Mouse (Mus musculus): ENCODE data around the gene Reps2. TPM values are rescaled to one million over a fixed set of nuclear protein-coding genes. Genes with fewer than 3 reads are reported as not detected.

The Reps2 gene
- total and polyA plus RNA-seq, 3 experiments, result 0.06 TPM; not detected in 2

DNA sequence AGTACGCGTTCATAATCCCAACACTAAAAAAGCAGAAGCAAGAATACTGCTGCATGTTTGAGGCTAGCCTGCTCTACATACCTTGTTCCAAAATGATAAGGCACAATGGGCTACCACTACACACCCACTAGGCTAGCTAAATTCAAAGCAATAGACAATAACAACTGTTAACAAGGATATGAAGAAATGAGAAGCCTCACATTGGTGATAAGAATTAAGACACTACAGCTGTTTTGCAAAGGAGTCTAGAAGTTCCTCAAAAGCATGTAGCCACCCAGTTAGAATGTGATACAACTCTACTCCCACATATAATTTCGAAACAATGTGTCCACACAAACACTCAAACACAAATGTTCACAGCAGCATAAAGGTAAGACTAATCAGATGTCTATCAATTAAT lies 24.9 kb downstream of the Reps2 start:
- no peak for DNase-seq (ENCODE audit: extremely low read depth)
- TF ChIP-seq ETS1 (conservative IDR thresholded peaks at IDR 0.05; ENCODE audit: low read depth, low read length), result no peak
- TF ChIP-seq MAZ (IDR thresholded peaks at IDR 0.05; ENCODE audit: low read depth, low read length), result no peak
- TF ChIP-seq NRF1 (IDR thresholded peaks at IDR 0.05; ENCODE audit: low read depth, low read length), result no peak
- no peak for TF ChIP-seq SMC3 (IDR thresholded peaks at IDR 0.05; ENCODE audit: low read depth, low read length)
- TF ChIP-seq RAD21 (IDR thresholded peaks at IDR 0.05; ENCODE audit: low read depth, low read length), result no peak
- TF ChIP-seq IRF4 (IDR thresholded peaks at IDR 0.05; ENCODE audit: low read depth, low read length), result no peak
- no peak for TF ChIP-seq SIN3A (IDR thresholded peaks at IDR 0.05; ENCODE audit: low read length)
- no peak for TF ChIP-seq USF1 (IDR thresholded peaks at IDR 0.05; ENCODE audit: low read depth, low read length)
- TF ChIP-seq CHD1 (IDR thresholded peaks at IDR 0.05; ENCODE audit: low read depth, low read length), result no peak
- no peak for TF ChIP-seq EP300 (IDR thresholded peaks at IDR 0.05; ENCODE audit: low read length)
- no peak for TF ChIP-seq JUN (IDR thresholded peaks at IDR 0.05; ENCODE audit: insufficient read depth, low read depth, low read length)
- TF ChIP-seq POLR2A (IDR thresholded peaks at IDR 0.05; ENCODE audit: low read depth, low read length), result no peak
- no peak for TF ChIP-seq ELF1 (IDR thresholded peaks at IDR 0.05; ENCODE audit: low read depth, low read length)
- H3K79me2 ChIP-seq (replicated peaks; ENCODE audit: control insufficient read depth, extremely low read depth, insufficient read depth, poor library complexity, severe bottlenecking), result no peaks in the 10 kb centered on the region
- no peak overlapping the region for H3K9ac ChIP-seq (ENCODE audit: insufficient read depth, low read depth)
- H3K4me3 ChIP-seq (replicated peaks in 1 of 3; ENCODE audit: low read depth in 2 of 3, low read length in 2 of 3, poor library complexity in 1 of 3), result no peak overlapping the region
- dilution Hi-C loops (cut with MboI; ENCODE audit: extremely low pct_ligation_motif_present, extremely low pct_unique_long_range_greater_than_20kb, low sequenced_read_pairs) (no loop called here), in situ Hi-C loops (cut with MboI; ENCODE audit: low pct_ligation_motif_present, low pct_unique_long_range_greater_than_20kb, low sequenced_read_pairs) (no loop called here)
- no peak overlapping the region for H3K27ac ChIP-seq (ENCODE audit: insufficient read depth, low read depth)
- no peaks in the 10 kb centered on the region for H3K4me1 ChIP-seq (ENCODE audit: control insufficient read depth in 1 of 2, insufficient read depth in 2 of 2)
- no peaks in the 10 kb centered on the region for H3K36me3 ChIP-seq (replicated peaks in 1 of 2; ENCODE audit: control insufficient read depth in 1 of 2, insufficient read depth in 1 of 2, low read length in 1 of 2)
- no peaks in the 10 kb centered on the region for H3K27me3 ChIP-seq (replicated peaks)
- no peaks in the 10 kb centered on the region for H3K9me3 ChIP-seq (replicated peaks; ENCODE audit: low read length)
- no peak overlapping the region for H3K4me2 ChIP-seq (ENCODE audit: insufficient read depth, low read depth, poor library complexity, severe bottlenecking)

DNA sequence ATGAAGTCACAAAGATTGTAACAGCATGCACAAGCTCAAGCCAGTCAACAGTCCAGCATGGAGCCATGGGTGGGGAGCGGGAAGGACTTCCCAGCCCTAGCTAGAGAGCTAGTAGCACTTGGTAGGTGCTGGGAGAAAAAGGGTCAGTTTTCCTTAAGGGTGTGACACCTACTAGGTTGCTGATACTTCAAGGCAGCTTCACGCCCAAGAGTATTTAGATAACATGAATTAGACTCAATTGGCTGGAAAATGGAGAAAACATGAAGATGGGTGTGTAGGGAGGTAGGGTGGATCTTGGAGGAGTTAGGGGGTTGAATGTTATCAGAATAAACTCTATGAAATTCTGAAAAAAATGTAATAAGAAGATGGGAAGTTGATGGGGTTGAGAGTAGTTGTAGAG lies 37.3 kb downstream of the Reps2 start:
- Histone ChIP-seq H3K9me3 (replicated peaks; ENCODE audit: low read length) (no peaks in the 10 kb centered on the region), H3K79me2 (replicated peaks; ENCODE audit: control insufficient read depth, extremely low read depth, insufficient read depth, poor library complexity, severe bottlenecking) (no peaks in the 10 kb centered on the region), H3K4me2 (ENCODE audit: insufficient read depth, low read depth, poor library complexity, severe bottlenecking) (no peak overlapping the region), H3K36me3 (replicated peaks in 1 of 2; ENCODE audit: control insufficient read depth in 1 of 2, insufficient read depth in 1 of 2, low read length in 1 of 2) (no peaks in the 10 kb centered on the region), H3K4me3 (replicated peaks in 1 of 3; ENCODE audit: low read depth in 2 of 3, low read length in 2 of 3, poor library complexity in 1 of 3) (no peak overlapping the region), H3K27me3 (replicated peaks) (no peaks in the 10 kb centered on the region), H3K9ac (ENCODE audit: insufficient read depth, low read depth) (no peak overlapping the region), H3K4me1 (ENCODE audit: control insufficient read depth in 1 of 2, insufficient read depth in 2 of 2) (no peaks in the 10 kb centered on the region), H3K27ac (ENCODE audit: insufficient read depth, low read depth) (no peak overlapping the region)
- DNase-seq (ENCODE audit: extremely low read depth), result no peak
- TF ChIP-seq UBTF (IDR thresholded peaks at IDR 0.05; ENCODE audit: low read depth, low read length) (no peak), USF2 (conservative IDR thresholded peaks at IDR 0.05; ENCODE audit: low read depth, low read length) (no peak), POLR2A (IDR thresholded peaks at IDR 0.05; ENCODE audit: low read depth, low read length) (no peak), CHD2 (IDR thresholded peaks at IDR 0.05; ENCODE audit: low read length) (no peak), RAD21 (IDR thresholded peaks at IDR 0.05; ENCODE audit: low read depth, low read length) (no peak), MYC (IDR thresholded peaks at IDR 0.05; ENCODE audit: low read depth, low read length) (no peak), CHD1 (IDR thresholded peaks at IDR 0.05; ENCODE audit: low read depth, low read length) (no peak), TCF12 (IDR thresholded peaks at IDR 0.05; ENCODE audit: low read depth, low read length) (no peak), MAZ (IDR thresholded peaks at IDR 0.05; ENCODE audit: low read depth, low read length) (no peak), ZMIZ1 (IDR thresholded peaks at IDR 0.05; ENCODE audit: low read depth, low read length) (no peak), TBP (conservative IDR thresholded peaks at IDR 0.05; ENCODE audit: low read depth, low read length) (no peak), ZC3H11A (IDR thresholded peaks at IDR 0.05; ENCODE audit: low read depth, low read length) (no peak), MXI1 (IDR thresholded peaks at IDR 0.05; ENCODE audit: low read depth, low read length) (no peak), EP300 (IDR thresholded peaks at IDR 0.05; ENCODE audit: low read length) (no peak)
- in situ Hi-C loops (cut with MboI; ENCODE audit: low pct_ligation_motif_present, low pct_unique_long_range_greater_than_20kb, low sequenced_read_pairs), result no loop called here
- dilution Hi-C loops (cut with MboI; ENCODE audit: extremely low pct_ligation_motif_present, extremely low pct_unique_long_range_greater_than_20kb, low sequenced_read_pairs), result no loop called here
